Mouse (Mus musculus) CH12F3 (cell line): ENCODE measurements around the gene Olfr462.
"Not testable (repeated sequence)": the region's sequence is repeated elsewhere in the genome, so short reads cannot be mapped to it uniquely, and the experiment has no call there.

Experiments
- in situ Hi-C: fragments of 300-500 bp; cut with MboI; formaldehyde crosslinking; loops from 2 replicates; pipeline ENCODE4 v1.14.3; 2020; ENCODE audit warnings: low sequenced_read_pairs

Gene Olfr462

DNA sequence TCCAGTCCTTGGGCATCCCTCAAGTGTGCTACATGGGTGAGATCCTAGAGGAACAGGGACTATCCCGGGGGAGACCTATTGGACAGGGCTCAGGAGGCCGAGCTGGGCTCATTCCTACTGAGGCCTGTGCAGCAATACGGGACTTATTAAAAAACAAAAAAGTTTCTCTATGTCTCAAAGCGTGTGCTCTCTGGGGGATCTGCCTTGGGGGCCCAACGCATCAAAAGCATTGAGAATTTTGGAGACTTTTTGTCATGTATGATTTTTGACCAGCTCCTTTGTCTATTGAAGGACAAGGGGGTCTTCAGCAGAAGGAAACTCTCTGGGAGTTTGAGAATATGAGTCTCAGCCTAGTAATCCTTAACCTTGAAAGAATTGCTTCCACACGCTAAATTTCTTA lies at the start of gene Olfr462:
Olfr462 (minus strand) TSS at position 101 of the 400 bp plus-strand sequence.
- in situ Hi-C loops = no loop called here

DNA sequence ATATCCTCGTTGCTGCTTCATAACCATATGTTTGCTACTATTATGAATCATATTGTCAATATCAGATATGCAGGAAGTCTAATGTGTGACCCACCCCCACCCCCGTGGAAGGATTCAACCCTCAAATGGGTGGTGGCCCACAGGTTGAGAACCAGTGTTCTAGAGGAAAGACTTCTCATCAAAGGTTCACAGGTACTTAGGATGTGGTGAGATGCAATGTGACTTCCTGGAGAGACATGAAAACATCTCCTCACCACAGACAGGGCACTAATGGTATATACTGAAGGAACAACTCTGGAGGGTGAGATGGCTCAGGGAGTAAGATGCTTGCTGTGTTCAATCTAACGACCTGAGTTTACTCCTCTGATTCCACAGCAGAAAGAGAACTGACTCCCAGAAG lies 43.4 kb upstream of the Olfr462 start:
- in situ Hi-C loops = no loop called here

DNA sequence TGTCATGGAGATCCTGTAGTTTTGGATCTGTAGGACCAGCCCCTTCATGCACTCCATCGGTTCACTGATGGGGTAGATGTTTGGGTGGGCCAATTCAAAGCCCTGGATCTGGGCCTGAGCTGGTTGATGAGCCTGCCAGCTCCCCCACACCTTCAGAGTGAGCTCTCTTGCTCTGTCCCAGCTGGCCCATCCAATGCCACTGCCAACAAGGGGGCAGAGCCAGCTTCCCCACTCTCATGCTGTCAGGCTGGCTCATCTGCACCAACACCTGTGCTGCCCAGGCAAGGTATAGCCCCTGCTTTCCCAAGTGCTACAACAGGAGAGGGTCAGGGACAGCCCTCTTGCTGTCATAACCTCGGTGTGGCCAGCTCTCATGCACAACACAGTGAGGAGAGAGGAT lies 41.7 kb upstream of the Olfr462 start:
- in situ Hi-C loops = no loop called here

DNA sequence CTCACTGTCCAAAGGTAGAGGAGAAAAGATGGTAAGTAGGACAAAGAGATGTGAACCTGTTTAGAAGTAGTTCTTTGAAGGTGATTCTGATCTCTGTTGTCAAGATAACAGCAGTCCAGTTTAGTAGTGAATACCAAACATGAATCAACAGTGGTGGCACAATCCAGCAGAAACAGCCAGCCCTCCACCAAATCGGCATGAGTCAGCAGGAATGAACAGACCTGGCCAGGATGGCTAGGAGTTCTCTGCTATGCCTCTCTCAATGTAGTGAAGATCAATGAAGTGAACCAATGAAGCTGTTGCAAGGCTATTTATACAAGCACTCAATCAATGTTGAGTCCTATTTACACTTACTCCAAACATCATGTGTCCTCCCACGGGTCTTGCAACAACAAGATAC lies 38.3 kb upstream of the Olfr462 start:
- in situ Hi-C loops = no loop called here

DNA sequence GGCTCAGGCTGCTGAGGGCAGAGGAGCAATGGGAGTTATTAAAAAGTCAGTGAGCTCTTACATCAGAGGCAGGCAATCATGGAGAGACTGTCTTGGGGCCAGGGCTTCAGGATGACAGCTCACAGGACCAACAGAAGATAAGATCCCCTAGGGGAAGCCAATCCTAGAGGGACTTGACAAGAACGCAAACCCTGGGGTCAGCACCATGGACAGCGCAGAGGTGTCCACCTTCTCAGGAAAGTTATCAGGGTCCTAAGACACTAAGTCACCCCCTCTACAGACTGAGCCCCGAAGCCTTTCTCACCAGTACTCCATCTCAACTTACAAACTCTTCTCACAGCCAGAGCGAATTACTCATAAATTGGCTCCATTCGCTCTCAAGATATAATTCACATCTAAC lies 28.9 kb upstream of the Olfr462 start, which contains the start of gene Olfr464:
Olfr464 (minus strand) TSS at position 2 of the 400 bp plus-strand sequence.
- in situ Hi-C loops = no loop called here

GRCm38 (mm10) chr11:87920301-87920700 lies 28.2 kb upstream of the Olfr462 start:
- in situ Hi-C loops = no loop called here

DNA sequence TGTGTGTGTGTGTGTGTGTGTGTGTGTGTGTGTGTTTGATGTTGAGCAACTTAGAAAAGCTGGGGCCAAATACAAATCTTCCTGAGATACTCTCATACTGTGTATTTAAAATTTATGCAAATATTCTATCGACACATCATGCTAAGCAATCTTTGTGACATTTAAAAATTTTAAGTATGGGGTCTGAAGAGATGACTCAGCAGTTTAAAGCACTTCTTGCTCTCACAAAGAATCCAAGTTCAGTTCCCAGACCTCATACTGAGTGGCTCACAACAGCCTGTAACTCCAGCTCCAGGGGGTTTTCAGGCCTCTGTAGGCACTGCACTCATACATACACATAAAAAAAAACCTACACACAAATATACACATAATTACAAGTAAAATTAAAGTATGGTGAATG lies 23.9 kb upstream of the Olfr462 start:
- in situ Hi-C loops = no loop called here

DNA sequence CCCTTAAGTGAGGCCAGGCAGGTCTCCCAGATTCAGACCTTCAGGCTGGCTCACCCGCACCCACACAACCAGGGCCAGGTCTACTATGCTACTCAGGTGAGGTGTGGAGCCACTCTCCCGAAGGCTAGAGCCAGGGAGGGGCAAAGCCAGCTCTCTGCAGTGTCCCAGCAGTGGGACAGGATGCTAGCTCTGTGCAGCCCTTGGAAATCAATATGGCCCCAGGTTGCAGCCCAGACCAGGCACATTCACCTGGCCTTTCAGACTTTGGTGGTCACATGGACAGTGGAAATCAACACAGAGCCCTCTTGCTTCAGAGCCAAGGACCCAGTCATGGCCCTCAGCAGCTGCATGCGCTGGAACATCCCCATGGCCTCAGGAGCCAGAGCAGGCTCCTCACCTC lies 12.3 kb upstream of the Olfr462 start:
- in situ Hi-C loops = no loop called here

- in situ Hi-C loops = no loop called here
Measured at GRCm38 (mm10) chr11:87897287-87897686, 5.2 kb upstream of the Olfr462 start, which contains the start of gene Olfr463. Gene Olfr463, minus strand, starts transcription at chr11:87897387.

DNA sequence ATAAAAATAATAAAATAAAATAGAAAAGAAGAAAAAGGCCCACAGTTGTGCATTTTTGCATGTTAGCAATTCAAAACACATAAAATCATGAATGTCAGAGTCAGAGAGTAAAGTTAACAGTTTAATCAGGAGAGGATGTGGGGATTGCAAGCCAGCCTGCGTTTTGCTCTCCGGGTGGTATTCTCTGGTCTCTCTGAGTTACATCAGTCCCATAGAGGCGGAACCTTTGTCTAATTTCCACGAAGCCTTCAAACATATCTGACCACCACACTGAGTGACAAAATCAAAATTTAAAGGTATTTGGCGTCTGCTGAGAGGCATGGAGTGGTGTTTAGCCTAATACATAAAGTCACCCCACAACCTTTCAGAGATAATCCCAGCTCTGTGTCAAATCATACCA lies 7.2 kb downstream of the Olfr462 start:
- in situ Hi-C loops = no loop called here

GRCm38 (mm10) chr11:87883493-87883892 lies 8.6 kb downstream of the Olfr462 start:
- in situ Hi-C loops = no loop called here

- in situ Hi-C loops = no loop called here
Measured at GRCm38 (mm10) chr11:87881714-87882113, 10.4 kb downstream of the Olfr462 start.

DNA sequence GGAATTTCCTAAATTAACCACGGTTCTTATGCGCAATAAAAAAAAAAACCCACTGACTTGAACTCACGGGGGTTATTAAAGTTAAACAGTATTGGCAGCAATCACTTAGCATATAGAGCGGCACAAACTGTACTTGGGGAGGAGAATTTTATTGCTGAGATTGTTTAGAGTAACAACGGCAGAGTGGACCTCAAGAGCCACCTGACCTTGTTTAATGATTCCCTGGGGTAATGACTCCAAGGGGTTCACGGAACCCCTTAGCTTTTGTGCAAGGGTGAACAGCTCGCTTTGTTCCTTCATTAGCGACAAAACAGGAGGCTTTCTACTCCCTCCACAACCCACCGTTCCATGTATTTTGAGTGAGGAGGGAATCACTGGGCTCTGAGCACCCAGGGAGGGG lies 12.2 kb downstream of the Olfr462 start:
- in situ Hi-C loops = no loop called here

DNA sequence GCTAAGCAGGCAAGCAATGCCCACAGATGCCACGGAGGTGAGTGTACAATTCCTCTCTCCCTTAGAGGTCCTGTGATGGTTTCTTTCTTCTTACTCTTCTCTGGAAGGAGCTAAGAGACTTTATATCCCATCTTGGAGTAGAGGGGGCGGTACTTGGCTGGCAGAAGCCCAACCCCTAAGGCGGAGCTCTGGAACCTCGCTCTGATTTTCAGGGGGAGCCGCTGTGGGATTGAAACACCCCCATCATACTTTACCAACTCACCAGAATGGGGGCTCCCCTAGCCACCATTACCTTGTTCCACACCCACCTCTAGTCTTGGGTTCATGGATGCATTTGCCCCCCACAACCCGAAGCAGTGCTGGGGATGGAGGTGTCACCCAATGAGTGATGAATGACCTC lies 16.6 kb downstream of the Olfr462 start, which contains the start of gene Epx:
Epx (minus strand) TSS at position 101 of the 400 bp plus-strand sequence.
- in situ Hi-C loops = no loop called here

GRCm38 (mm10) chr11:87871766-87872165 lies 20.3 kb downstream of the Olfr462 start:
- in situ Hi-C loops = no loop called here

DNA sequence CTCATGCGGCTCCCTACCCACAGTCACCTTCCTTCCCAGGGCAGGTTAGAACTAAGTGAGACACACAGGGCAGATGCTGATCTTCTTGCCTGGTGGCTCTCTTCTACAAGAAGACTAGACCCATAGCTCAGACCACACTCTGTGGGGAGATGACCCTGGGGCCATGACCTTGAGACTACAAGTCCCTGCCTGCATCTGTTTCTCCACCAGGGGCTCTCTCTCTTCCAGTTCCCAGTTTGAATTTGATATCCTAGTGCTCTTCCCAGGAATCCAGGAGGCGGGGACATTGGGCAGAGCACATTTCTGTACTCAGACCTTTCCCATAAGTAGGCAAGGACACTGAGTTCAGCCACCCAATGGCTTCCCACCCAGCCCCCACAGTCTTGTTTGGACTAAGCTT lies 22.0 kb downstream of the Olfr462 start:
- in situ Hi-C loops = no loop called here

DNA sequence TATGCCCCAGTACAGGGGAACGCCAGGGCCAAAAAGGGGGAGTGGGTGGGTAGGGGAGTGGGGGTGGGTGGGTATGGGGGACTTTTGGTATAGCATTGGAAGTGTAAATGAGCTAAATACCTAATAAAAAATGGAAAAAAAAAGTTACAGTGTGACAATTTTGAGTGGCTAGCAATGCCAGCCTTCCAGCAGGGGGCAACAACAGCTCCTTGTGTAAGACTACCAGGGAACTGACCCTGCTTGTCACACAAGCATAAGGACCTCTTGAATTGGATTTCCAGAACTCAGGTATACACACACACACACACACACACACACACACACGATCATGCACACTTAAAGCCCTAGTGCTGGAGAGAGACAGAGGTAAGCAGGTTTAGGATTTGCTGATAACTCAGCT lies 25.2 kb downstream of the Olfr462 start:
- in situ Hi-C loops = not testable (repeated sequence)

DNA sequence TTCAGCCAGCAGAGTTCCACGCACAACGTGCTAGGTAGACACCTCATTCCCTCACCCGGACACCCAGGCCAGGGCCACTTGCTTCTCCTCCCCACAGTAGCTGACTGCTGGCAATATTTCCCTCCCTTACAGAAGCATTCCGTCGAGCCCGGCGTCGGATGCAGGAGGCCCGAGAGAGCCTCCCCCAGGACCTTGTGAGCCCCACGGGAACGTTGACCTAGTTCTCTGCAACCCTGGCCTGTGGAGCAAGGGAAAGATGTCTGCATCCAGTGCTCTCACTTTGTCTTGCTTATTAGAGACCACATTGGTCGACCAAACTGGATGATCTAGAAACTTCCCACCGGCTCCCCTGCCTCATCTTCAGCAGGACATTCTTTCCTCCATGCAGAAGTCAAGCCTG lies 29.3 kb downstream of the Olfr462 start:
- in situ Hi-C loops = no loop called here

- in situ Hi-C loops = no loop called here
Measured at GRCm38 (mm10) chr11:87860426-87860825, 31.6 kb downstream of the Olfr462 start.

- in situ Hi-C loops = no loop called here
Measured at GRCm38 (mm10) chr11:87859273-87859672, 32.8 kb downstream of the Olfr462 start.

- in situ Hi-C loops = no loop called here
Measured at GRCm38 (mm10) chr11:87854550-87854949, 37.5 kb downstream of the Olfr462 start.

DNA sequence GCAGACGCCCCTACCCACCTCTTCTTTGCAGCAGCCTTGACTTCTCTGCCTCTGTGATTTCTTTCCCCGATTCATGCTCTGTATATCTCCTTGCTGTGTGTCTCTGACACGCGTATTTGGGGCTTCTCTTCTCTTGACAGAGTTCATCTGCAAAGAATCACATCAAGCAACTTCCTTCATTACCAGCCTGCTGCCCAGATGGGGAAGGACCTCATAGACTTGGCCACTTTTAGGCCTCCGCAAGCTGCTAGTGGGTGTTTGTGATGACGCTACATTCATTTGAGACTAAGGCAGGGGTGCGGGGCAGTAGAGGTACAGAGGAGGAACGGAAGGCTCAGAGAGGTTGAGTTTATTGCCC lies 38.5 kb downstream of the Olfr462 start:
- in situ Hi-C loops = no loop called here
